Mouse (Mus musculus) lung, postnatal 14 days (tissue): Measurements from ENCODE around the gene Prl8a6.

Experiments used
- DNase-seq: peaks from one replicate; pipeline ENCODE4 v3.0.0; 2021

Prl8a6 gene

DNA sequence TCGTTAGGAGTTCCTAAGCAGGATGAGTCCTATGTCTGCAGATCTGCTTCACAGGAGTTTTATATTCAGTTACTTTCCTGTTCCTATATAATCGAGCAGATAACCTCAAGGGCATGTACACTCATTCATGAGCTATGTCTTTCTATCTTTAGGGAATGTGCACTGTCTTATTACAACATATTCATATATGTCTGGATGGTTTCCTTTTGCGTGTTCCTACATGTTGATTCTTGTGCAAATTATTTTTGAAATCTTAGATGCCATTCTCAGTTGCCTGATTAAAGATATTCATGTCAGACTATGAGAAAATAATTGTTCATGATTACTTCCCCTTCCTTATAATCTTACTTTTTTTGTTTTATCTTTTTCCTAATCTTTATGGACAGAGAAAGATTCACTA lies at the start of gene Prl8a6:
TSS of gene Prl8a6 (minus strand) at position 101 of the 400 bp plus-strand sequence.
- DNase-seq, result no peak

DNA sequence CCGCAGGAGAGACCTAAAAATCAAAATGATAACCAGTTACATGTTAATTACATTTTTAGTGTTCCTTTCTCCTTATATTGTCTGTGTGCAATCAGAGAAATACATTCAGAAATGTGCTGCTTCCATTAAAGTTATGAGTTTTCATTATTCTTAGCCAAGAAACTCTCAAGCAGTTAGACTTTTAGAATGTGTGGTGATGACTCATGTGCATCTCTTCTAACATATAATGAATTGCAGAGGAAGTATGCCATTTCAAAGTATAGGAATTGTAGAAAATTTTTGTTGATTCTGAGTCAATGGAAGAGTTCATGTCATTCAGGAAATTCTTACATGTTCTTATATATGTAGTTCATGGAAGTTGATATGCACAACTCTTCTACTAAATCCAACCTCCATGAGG lies 5.3 kb downstream of the Prl8a6 start:
- DNase-seq, result no peak

DNA sequence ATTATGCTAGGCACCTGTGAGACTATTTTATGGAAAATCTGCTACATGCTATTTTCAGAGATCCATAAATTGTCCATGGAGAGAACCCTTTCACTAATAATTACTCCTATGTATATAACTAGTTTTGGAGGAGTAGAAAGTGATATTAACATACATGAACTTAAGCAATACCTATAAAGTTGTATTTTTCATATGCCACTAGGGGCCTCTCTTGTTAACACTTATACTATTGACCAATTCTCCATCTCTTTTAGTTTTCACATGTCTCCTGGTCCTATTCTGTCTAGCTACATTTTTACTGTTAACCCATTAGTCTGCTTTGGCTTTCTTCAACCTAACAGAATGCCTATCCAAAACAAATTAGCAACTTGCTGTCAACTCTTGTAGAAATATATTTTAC lies 24.8 kb downstream of the Prl8a6 start:
- no peak for DNase-seq

DNA sequence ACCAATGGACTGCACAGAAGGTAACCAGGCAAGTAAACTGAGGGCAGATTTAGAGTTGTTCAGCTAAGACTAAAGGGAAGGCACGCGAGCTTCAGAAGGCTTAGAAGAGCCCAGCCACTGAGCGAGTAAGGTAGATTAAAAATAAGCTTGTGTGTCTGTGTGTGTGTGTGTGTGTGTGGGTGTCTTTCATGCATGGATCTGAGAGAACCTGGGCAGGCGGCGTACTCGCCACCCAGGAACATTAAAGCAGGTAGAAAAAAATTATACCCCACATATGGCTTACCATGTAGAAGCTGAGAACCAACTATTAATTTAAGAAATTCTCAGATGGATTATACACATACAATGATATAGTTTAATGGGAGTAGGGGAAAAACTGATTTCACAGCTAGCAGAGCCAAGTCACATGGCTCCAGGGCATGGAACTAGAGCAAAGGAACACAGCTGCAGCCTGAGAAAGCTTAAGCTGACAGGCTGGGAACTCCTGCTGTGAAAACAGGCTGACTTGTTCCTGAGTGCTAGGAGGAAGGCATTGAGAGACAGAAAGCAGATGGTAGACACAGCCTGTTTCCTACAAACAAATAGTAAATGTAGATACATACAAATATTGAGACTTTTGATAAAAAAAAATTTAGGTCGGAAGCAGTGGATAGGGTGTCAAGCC lies 39.3 kb downstream of the Prl8a6 start:
- DNase-seq, result no peak

DNA sequence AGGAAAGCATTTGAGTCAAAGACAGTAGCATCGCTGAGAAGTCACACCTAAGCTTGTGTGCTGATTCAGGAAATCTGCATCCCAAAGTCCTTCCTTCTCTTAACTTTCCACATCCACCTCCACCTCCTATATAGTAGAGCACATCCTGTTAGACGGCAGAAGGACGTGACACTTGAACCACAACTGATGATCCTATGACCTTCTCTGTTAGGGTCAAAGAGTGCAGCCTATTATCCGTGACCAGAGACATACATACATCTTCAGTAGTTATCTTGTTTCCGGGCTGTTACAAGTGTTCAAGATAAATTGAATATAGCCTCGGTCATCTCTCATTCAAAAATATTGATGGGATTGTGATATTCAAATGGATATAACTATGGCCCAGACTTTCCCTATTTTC lies 47.7 kb downstream of the Prl8a6 start, which contains the start of gene Prl2b1:
TSS of gene Prl2b1 (minus strand) at position 101 of the 400 bp plus-strand sequence.
- DNase-seq, result no peak
